Mouse (Mus musculus): ENCODE data around the gene Ldb3. TPM values are rescaled to one million over a fixed set of nuclear protein-coding genes. Genes with fewer than 3 reads are reported as not detected.

Ldb3 gene
- polyA plus RNA-seq, 1 experiment from 2014 or later: 12.7 TPM

- Histone ChIP-seq H3K9me3 (ENCODE audit: control insufficient read depth, low read length) (no peaks in the 10 kb centered on the region), H3K27me3 (ENCODE audit: control insufficient read depth, insufficient read depth, low read depth, low read length) (peaks cover 2% of the 10 kb centered on the region; the same call in 1 of the 2 replicates), H3K4me1 (replicated peaks; ENCODE audit: control insufficient read depth, insufficient read depth, low read length) (peaks cover 37% of the 10 kb centered on the region), H3K4me2 (ENCODE audit: low read depth, low read length) (peak overlapping the region; percentile 68), H3K9ac (ENCODE audit: low read length) (peak overlapping the region; percentile 96), H3K27ac (ENCODE audit: low read length) (peak overlapping the region; percentile 96), H3K36me3 (ENCODE audit: control insufficient read depth, insufficient read depth, low read length) (no peaks in the 10 kb centered on the region), H3K4me3 (ENCODE audit: low read length) (peak overlapping the region; percentile 84)
- WGBS: 0% methylated on average over 56 of the region's 77 CpGs
- ATAC-seq (ENCODE audit: low read depth): peak; percentile 47
Measured at GRCm38 (mm10) chr14:34501804-34502474, 86.5 kb downstream of the Ldb3 start.

GRCm38 (mm10) chr14:34501447-34501803 lies 87.1 kb downstream of the Ldb3 start:
- Histone ChIP-seq H3K9ac (ENCODE audit: low read length) (peak overlapping the region; percentile 96), H3K27ac (ENCODE audit: low read length) (peak overlapping the region; percentile 96), H3K4me1 (replicated peaks; ENCODE audit: control insufficient read depth, insufficient read depth, low read length) (peaks cover 37% of the 10 kb centered on the region), H3K9me3 (ENCODE audit: control insufficient read depth, low read length) (no peaks in the 10 kb centered on the region), H3K4me3 (ENCODE audit: low read length) (peak overlapping the region; percentile 84), H3K4me2 (ENCODE audit: low read depth, low read length) (peak overlapping the region; percentile 68), H3K36me3 (ENCODE audit: control insufficient read depth, insufficient read depth, low read length) (no peaks in the 10 kb centered on the region), H3K27me3 (ENCODE audit: control insufficient read depth, insufficient read depth, low read depth, low read length) (peaks cover 2% of the 10 kb centered on the region; the same call in 1 of the 2 replicates)
- whole genome bisulfite sequencing: under 1% methylated on average over 16 of the region's 16 CpGs
- no peak for ATAC-seq (ENCODE audit: low read depth)

GRCm38 (mm10) chr14:34500309-34500708 lies 88.2 kb downstream of the Ldb3 start:
- no peak overlapping the region for H3K27ac ChIP-seq (ENCODE audit: low read length)

GRCm38 (mm10) chr14:34499664-34500063 lies 88.8 kb downstream of the Ldb3 start:
- Histone ChIP-seq H3K27me3 (ENCODE audit: control insufficient read depth, insufficient read depth, low read depth, low read length) (no peaks in the 10 kb centered on the region; the same call in 1 of the 2 replicates), H3K9ac (ENCODE audit: low read length) (no peak overlapping the region), H3K36me3 (ENCODE audit: control insufficient read depth, insufficient read depth, low read length) (no peaks in the 10 kb centered on the region), H3K9me3 (ENCODE audit: control insufficient read depth, low read length) (no peaks in the 10 kb centered on the region), H3K4me3 (ENCODE audit: low read length) (no peak overlapping the region), H3K4me2 (ENCODE audit: low read depth, low read length) (peak overlapping the region; percentile 68), H3K4me1 (replicated peaks; ENCODE audit: control insufficient read depth, insufficient read depth, low read length) (peaks cover 37% of the 10 kb centered on the region), H3K27ac (ENCODE audit: low read length) (no peak overlapping the region)
- ATAC-seq (ENCODE audit: low read depth): no peak
- WGBS: 45% methylated on average over 4 of the region's 4 CpGs

More at GRCm38 (mm10) chr14:34500309-34500708, 88.2 kb downstream of the Ldb3 start:
- WGBS: 7% methylated on average over 4 of the region's 4 CpGs
- H3K4me3 ChIP-seq (ENCODE audit: low read length): peak overlapping the region; percentile 1; the same call in 1 of the 2 replicates
- H3K9me3 ChIP-seq (ENCODE audit: control insufficient read depth, low read length): no peaks in the 10 kb centered on the region
- peaks cover 37% of the 10 kb centered on the region for H3K4me1 ChIP-seq (replicated peaks; ENCODE audit: control insufficient read depth, insufficient read depth, low read length)
- H3K9ac ChIP-seq (ENCODE audit: low read length): no peak overlapping the region
- no peaks in the 10 kb centered on the region for H3K36me3 ChIP-seq (ENCODE audit: control insufficient read depth, insufficient read depth, low read length)
- H3K4me2 ChIP-seq (ENCODE audit: low read depth, low read length): peak overlapping the region; percentile 68
- no peaks in the 10 kb centered on the region; the same call in 1 of the 2 replicates for H3K27me3 ChIP-seq (ENCODE audit: control insufficient read depth, insufficient read depth, low read depth, low read length)
- no peak for ATAC-seq (ENCODE audit: low read depth)

- no peaks in the 10 kb centered on the region for H3K36me3 ChIP-seq (ENCODE audit: control insufficient read depth, insufficient read depth, low read length)
- no peaks in the 10 kb centered on the region; the same call in 1 of the 2 replicates for H3K27me3 ChIP-seq (ENCODE audit: control insufficient read depth, insufficient read depth, low read depth, low read length)
- peaks cover 32% of the 10 kb centered on the region for H3K4me1 ChIP-seq (replicated peaks; ENCODE audit: control insufficient read depth, insufficient read depth, low read length)
- no peaks in the 10 kb centered on the region for H3K9me3 ChIP-seq (ENCODE audit: control insufficient read depth, low read length)
- WGBS: 56% methylated on average over 3 of the region's 3 CpGs
- no peak for ATAC-seq (ENCODE audit: low read depth)
- H3K27ac ChIP-seq (ENCODE audit: low read length): no peak overlapping the region
- no peak overlapping the region for H3K9ac ChIP-seq (ENCODE audit: low read length)
- no peak overlapping the region for H3K4me3 ChIP-seq (ENCODE audit: low read length)
- no peak overlapping the region for H3K4me2 ChIP-seq (ENCODE audit: low read depth, low read length)
Measured at GRCm38 (mm10) chr14:34497346-34497745, 91.1 kb downstream of the Ldb3 start.

GRCm38 (mm10) chr14:34493682-34494081 lies 94.8 kb downstream of the Ldb3 start:
- H3K4me2 ChIP-seq (ENCODE audit: low read depth, low read length): no peak overlapping the region
- no peaks in the 10 kb centered on the region for H3K36me3 ChIP-seq (ENCODE audit: control insufficient read depth, insufficient read depth, low read length)
- H3K27ac ChIP-seq (ENCODE audit: low read length): no peak overlapping the region
- H3K4me3 ChIP-seq (ENCODE audit: low read length): no peak overlapping the region
- WGBS: 83% methylated on average over 3 of the region's 3 CpGs
- no peaks in the 10 kb centered on the region for H3K9me3 ChIP-seq (ENCODE audit: control insufficient read depth, low read length)
- no peaks in the 10 kb centered on the region for H3K27me3 ChIP-seq (ENCODE audit: control insufficient read depth, insufficient read depth, low read depth, low read length)
- no peak overlapping the region for H3K9ac ChIP-seq (ENCODE audit: low read length)
- ATAC-seq (ENCODE audit: low read depth): no peak
- H3K4me1 ChIP-seq (replicated peaks; ENCODE audit: control insufficient read depth, insufficient read depth, low read length): peaks cover 15% of the 10 kb centered on the region

GRCm38 (mm10) chr14:34492688-34493087 lies 95.8 kb downstream of the Ldb3 start:
- H3K4me3 ChIP-seq (ENCODE audit: low read length): no peak overlapping the region
- WGBS: 78% methylated on average over 2 of the region's 2 CpGs
- H3K36me3 ChIP-seq (ENCODE audit: control insufficient read depth, insufficient read depth, low read length): no peaks in the 10 kb centered on the region
- ATAC-seq (ENCODE audit: low read depth): no peak
- no peak overlapping the region for H3K27ac ChIP-seq (ENCODE audit: low read length)
- no peaks in the 10 kb centered on the region for H3K27me3 ChIP-seq (ENCODE audit: control insufficient read depth, insufficient read depth, low read depth, low read length)
- peaks cover 7% of the 10 kb centered on the region for H3K4me1 ChIP-seq (replicated peaks; ENCODE audit: control insufficient read depth, insufficient read depth, low read length)
- no peak overlapping the region for H3K4me2 ChIP-seq (ENCODE audit: low read depth, low read length)
- H3K9me3 ChIP-seq (ENCODE audit: control insufficient read depth, low read length): no peaks in the 10 kb centered on the region
- no peak overlapping the region for H3K9ac ChIP-seq (ENCODE audit: low read length)

GRCm38 (mm10) chr14:34490965-34491364 lies 97.5 kb downstream of the Ldb3 start:
- H3K4me1 ChIP-seq (replicated peaks; ENCODE audit: control insufficient read depth, insufficient read depth, low read length): peaks cover 5% of the 10 kb centered on the region
- no peak overlapping the region for H3K9ac ChIP-seq (ENCODE audit: low read length)
- no peak for ATAC-seq (ENCODE audit: low read depth)
- H3K4me2 ChIP-seq (ENCODE audit: low read depth, low read length): no peak overlapping the region
- 65% methylated on average over 1 of the region's 1 CpGs for WGBS
- H3K27ac ChIP-seq (ENCODE audit: low read length): no peak overlapping the region
- no peaks in the 10 kb centered on the region for H3K27me3 ChIP-seq (ENCODE audit: control insufficient read depth, insufficient read depth, low read depth, low read length)
- no peaks in the 10 kb centered on the region for H3K36me3 ChIP-seq (ENCODE audit: control insufficient read depth, insufficient read depth, low read length)
- H3K4me3 ChIP-seq (ENCODE audit: low read length): no peak overlapping the region
- H3K9me3 ChIP-seq (ENCODE audit: control insufficient read depth, low read length): no peaks in the 10 kb centered on the region

GRCm38 (mm10) chr14:34489928-34490327 lies 98.6 kb downstream of the Ldb3 start:
- H3K9ac ChIP-seq (ENCODE audit: low read length): no peak overlapping the region
- no peaks in the 10 kb centered on the region for H3K9me3 ChIP-seq (ENCODE audit: control insufficient read depth, low read length)
- H3K4me3 ChIP-seq (ENCODE audit: low read length): no peak overlapping the region
- H3K36me3 ChIP-seq (ENCODE audit: control insufficient read depth, insufficient read depth, low read length): no peaks in the 10 kb centered on the region
- no peak for ATAC-seq (ENCODE audit: low read depth)
- H3K27ac ChIP-seq (ENCODE audit: low read length): no peak overlapping the region
- 67% methylated on average over 2 of the region's 2 CpGs for WGBS
- H3K4me2 ChIP-seq (ENCODE audit: low read depth, low read length): no peak overlapping the region
- H3K27me3 ChIP-seq (ENCODE audit: control insufficient read depth, insufficient read depth, low read depth, low read length): no peaks in the 10 kb centered on the region
- peaks cover 5% of the 10 kb centered on the region; the same call in 1 of the 2 replicates for H3K4me1 ChIP-seq (replicated peaks; ENCODE audit: control insufficient read depth, insufficient read depth, low read length)
